Mouse (Mus musculus) hindbrain, embryonic 10.5 days (tissue): Measurements from ENCODE around the gene Dmrt3. TPM values are rescaled to one million over a fixed set of nuclear protein-coding genes. Genes with fewer than 3 reads are reported as not detected.

Source experiments
- DNase-seq: peaks from one replicate; pipeline ENCODE4 v3.0.0-alpha.2; 2017; ENCODE audit warnings: low spot score
- H3K27ac ChIP-seq: fragments of 300-500 bp; sonication (generic); 2 replicates; pipeline ENCODE4 v1.5.1; 2016; ENCODE audit warnings: mild to moderate bottlenecking, moderate library complexity
- H3K27me3 ChIP-seq: fragments of 300-500 bp; sonication (generic); 2 replicates; pipeline ENCODE4 v1.6.1; 2016; ENCODE audit warnings: mild to moderate bottlenecking; ENCODE audit not compliant: poor library complexity, insufficient read depth, severe bottlenecking
- H3K36me3 ChIP-seq: fragments of 300-500 bp; sonication (generic); 2 replicates; pipeline ENCODE4 v1.6.1; 2016; ENCODE audit warnings: mild to moderate bottlenecking, moderate library complexity
- H3K4me1 ChIP-seq: fragments of 300-500 bp; sonication (generic); replicated peaks from 2 replicates; pipeline ENCODE4 v1.6.1; 2016; ENCODE audit warnings: mild to moderate bottlenecking
- H3K4me3 ChIP-seq: fragments of 300-500 bp; sonication (generic); 2 replicates; pipeline ENCODE4 v1.5.1; 2016; ENCODE audit warnings: mild to moderate bottlenecking, moderate library complexity
- H3K9me3 ChIP-seq: fragments of 300-500 bp; sonication (generic); 2 replicates; pipeline ENCODE4 v1.6.1; 2016; ENCODE audit warnings: mild to moderate bottlenecking, moderate library complexity
- WGBS: fragments of 180-500 bp; shearing (Covaris S2); methylation state at CpG from one replicate; pipeline ENCODE4 v1.1.7; 2016; 5-methylcytosine and 5-hydroxymethylcytosine counted together
- polyA plus RNA-seq: library from polyadenylated mRNA; unstranded; fragments of >200 nt; fragmentation: Nextera tagmentation; extraction: Ambion mirVana; gene quantifications from 2 replicates; pipeline ENCODE4 v1.2.1, GENCODE M21; 2016

Gene Dmrt3
- polyA plus RNA-seq, 1 experiment from 2014 or later: 1.3 TPM

DNA sequence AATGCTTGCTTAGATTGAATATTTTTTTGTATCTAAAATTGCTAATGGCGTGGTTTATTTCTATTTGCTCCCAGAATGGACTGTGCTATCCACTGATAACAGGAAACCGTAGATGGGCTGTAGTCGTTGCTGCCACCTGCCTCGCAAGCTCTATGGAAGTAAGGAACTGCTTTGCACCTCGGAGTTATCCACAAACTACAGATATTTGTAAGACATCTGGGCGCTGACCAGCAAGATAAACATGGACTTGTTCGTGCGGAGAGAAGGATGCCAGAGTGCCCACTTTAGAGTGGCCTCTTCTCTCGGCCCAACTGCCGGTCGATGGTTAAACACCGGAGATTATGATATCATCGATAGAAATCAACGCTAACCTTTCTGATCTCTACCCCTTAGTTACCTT lies 61.6 kb downstream of the Dmrt3 start:
- Histone ChIP-seq H3K4me3 (peak overlapping the region; percentile 59), H3K4me1 (peaks cover 28% of the 10 kb centered on the region), H3K36me3 (no peaks in the 10 kb centered on the region), H3K27ac (no peak overlapping the region), H3K27me3 (peaks cover 100% of the 10 kb centered on the region), H3K9me3 (no peaks in the 10 kb centered on the region)
- under 1% methylated on average over 14 of the region's 14 CpGs for WGBS
- DNase-seq: no peak

DNA sequence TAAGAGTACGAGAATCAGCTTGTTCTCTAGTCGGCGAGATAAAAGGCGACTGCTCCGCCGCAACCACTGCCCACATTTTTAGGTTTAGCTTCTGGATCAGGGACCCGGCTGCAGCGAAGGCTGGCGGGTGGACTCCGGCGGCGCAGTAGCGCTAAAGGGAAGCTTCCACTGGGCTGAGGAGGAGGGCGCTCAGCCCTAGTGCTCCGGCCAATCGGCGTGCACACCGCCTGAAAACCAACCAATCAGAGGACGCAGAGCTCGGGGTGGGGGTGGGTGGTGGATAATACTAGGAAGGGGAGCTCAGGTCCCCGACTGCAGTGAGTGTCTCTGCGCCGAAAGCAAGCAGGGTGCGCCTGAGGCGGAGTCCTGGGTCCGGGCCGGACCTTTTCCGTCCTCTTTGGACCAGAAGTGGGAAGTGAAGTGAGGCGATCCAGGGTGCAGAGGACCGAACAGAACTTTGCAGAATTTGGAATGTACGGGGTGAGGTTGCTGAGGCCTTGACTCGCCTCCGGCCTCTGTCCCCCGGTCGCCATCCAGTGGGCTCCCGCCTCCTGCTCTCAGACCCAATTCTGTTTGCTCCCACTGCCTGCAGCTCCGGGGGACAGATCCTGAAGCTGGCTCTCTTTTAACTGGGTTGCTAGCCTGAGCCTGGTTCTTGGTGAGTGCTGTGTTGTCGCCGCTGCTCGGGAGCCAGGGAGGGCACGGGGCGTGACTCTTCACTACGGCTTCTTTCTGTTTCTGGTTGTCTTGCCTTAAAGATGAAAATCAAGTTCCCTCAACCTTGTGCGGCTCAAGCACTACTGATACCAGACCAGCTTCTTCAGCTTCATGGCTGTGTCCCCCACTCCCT lies 62.2 kb downstream of the Dmrt3 start, which contains the start of gene Dmrt2:
Gene Dmrt2, plus strand, starts transcription at position 311 of the 850 bp plus-strand sequence.
- under 1% methylated on average over 44 of the region's 44 CpGs for WGBS
- Histone ChIP-seq H3K27me3 (peaks cover 100% of the 10 kb centered on the region), H3K36me3 (no peaks in the 10 kb centered on the region), H3K4me3 (peak within 1 kb of the TSS; percentile 59), H3K9me3 (no peaks in the 10 kb centered on the region), H3K4me1 (peaks cover 26% of the 10 kb centered on the region), H3K27ac (no peak within 1 kb of the TSS)
- DNase-seq: peak; percentile 92

Other genes starting within 250 kb of the Dmrt3 start
- gene Dmrt1, start 104.7 kb upstream of the Dmrt3 start, polyA plus RNA-seq: not detected in 2 replicates
- 0.17 and 0.82 TPM in 2 replicates for gene Dmrt2, start 62.1 kb downstream of the Dmrt3 start, polyA plus RNA-seq